10 mouse cellular contexts compared by ENCODE assay signal in genomic region chr6:71981450-71981849, GRCm38 (mm10).
DNase-seq lines count a peak whose midpoint lies in the region; ATAC-seq and TF ChIP-seq lines count a peak whose summit lies in the region.
"Had no signal": no experiment of that assay in that cellular context is flagged by ENCODE, and none has a peak within 500 bp of the region (broad histone marks: within the 10 kb centered on the region; RNA-seq: fewer than 3 reads in every experiment).

No protein-coding gene starts in this region.

- no peak overlapping the region for H3K9ac ChIP-seq in heart, embryonic 14.5 days (ENCODE audit: low read length)
- no peak overlapping the region for H3K9ac ChIP-seq in limb, embryonic 14.5 days (ENCODE audit: low read depth, low read length, severe bottlenecking)
- H3K9ac ChIP-seq in hindbrain, embryonic 11.5 days (ENCODE audit: low read depth, low read length): no peak overlapping the region
- H3K9ac ChIP-seq: limb, embryonic 15.5 days had no signal

- no peak overlapping the region for H3K4me3 ChIP-seq in heart, embryonic 14.5 days (ENCODE audit: control insufficient read depth in 1 of 2, insufficient read depth in 1 of 2, low read depth in 1 of 2, low read length in 2 of 2)
- H3K4me3 ChIP-seq in limb, embryonic 14.5 days (replicated peaks; ENCODE audit: low read length): no peak overlapping the region
- no peak overlapping the region for H3K4me3 ChIP-seq in hindbrain, embryonic 11.5 days (ENCODE audit: low read depth, low read length)
- H3K4me3 ChIP-seq: limb, embryonic 15.5 days had no signal

- no peak for TF ChIP-seq POLR2A in limb, embryonic 14.5 days (IDR thresholded peaks at IDR 0.05; ENCODE audit: borderline replicate concordance, extremely low read depth, insufficient read depth, insufficient read length)

- no peak overlapping the region for H3K4me2 ChIP-seq in heart, embryonic 14.5 days (ENCODE audit: low read length)
- H3K4me2 ChIP-seq in limb, embryonic 14.5 days (replicated peaks; ENCODE audit: low read depth, low read length, severe bottlenecking): no peak overlapping the region
- H3K4me2 ChIP-seq in hindbrain, embryonic 11.5 days (replicated peaks; ENCODE audit: low read depth, low read length): no peak overlapping the region
- H3K4me2 ChIP-seq: limb, embryonic 15.5 days had no signal

- DNase-seq in heart, postnatal 14 days: no peak
- peak; percentile 88 for DNase-seq in right cerebral cortex, adult 18-20 months
- no peak for DNase-seq in right cerebral cortex, postnatal 4 days
- no peak for DNase-seq in limb, embryonic 14.5 days (ENCODE audit: low spot score)
- peak; percentile 86 for DNase-seq in telencephalon, adult 2 months (ENCODE audit: low read depth, low spot score)
- DNase-seq in hindbrain, embryonic 11.5 days (ENCODE audit: low spot score): no peak
- no peak for DNase-seq in yolk sac, embryonic 10.5 days (ENCODE audit: low spot score)
- DNase-seq: cerebellum, postnatal 14 days had no signal

- peaks cover 27% of the 10 kb centered on the region for H3K36me3 ChIP-seq in heart, embryonic 14.5 days (ENCODE audit: control insufficient read depth, insufficient read depth, low read length)
- peaks cover 33% of the 10 kb centered on the region for H3K36me3 ChIP-seq in limb, embryonic 14.5 days (ENCODE audit: control insufficient read depth, insufficient read depth, low read length)
- H3K36me3 ChIP-seq in hindbrain, embryonic 11.5 days (ENCODE audit: control insufficient read depth, insufficient read depth, low read length): 0 out of 2 replicates have a peak, but pooled peaks cover 3% of the 10 kb centered on the region

- no peaks in the 10 kb centered on the region for H3K27me3 ChIP-seq in heart, embryonic 14.5 days (ENCODE audit: control insufficient read depth, insufficient read depth, low read length)
- H3K27me3 ChIP-seq in limb, embryonic 14.5 days (ENCODE audit: control insufficient read depth, insufficient read depth, low read length): no peaks in the 10 kb centered on the region
- H3K27me3 ChIP-seq in hindbrain, embryonic 11.5 days (ENCODE audit: control insufficient read depth, insufficient read depth, low read length): no peaks in the 10 kb centered on the region
- H3K27me3 ChIP-seq: limb, embryonic 15.5 days had no signal

- WGBS in heart, embryonic 14.5 days: 68% methylated on average over 4 of the region's 4 CpGs
- WGBS in limb, embryonic 14.5 days: 67% methylated on average over 4 of the region's 4 CpGs
- WGBS in hindbrain, embryonic 11.5 days: 93% methylated on average over 4 of the region's 4 CpGs

- intact Hi-C loops in heart, postnatal 14 days (cut with DNase I): no loop called here

- H3K27ac ChIP-seq in heart, embryonic 14.5 days (replicated peaks in 1 of 2; ENCODE audit: control insufficient read depth in 1 of 2, insufficient read depth in 1 of 2, low read depth in 2 of 2, low read length in 2 of 2): peak overlapping the region; percentile 46 to 83; a peak in 2 of 4 replicates
- no peak overlapping the region for H3K27ac ChIP-seq in limb, embryonic 14.5 days (replicated peaks; ENCODE audit: low read depth, low read length)
- H3K27ac ChIP-seq in hindbrain, embryonic 11.5 days (ENCODE audit: low read depth, low read length): no peak overlapping the region
- H3K27ac ChIP-seq: limb, embryonic 15.5 days had no signal

- no peak for ATAC-seq in heart, embryonic 14.5 days (ENCODE audit: insufficient number of reproducible peaks, insufficient read depth, low FRiP score, low read depth)
- 0 out of 2 replicates have a peak, but pooled peaks have one; percentile 8 for ATAC-seq in limb, embryonic 14.5 days (ENCODE audit: low FRiP score, low read depth)
- ATAC-seq in hindbrain, embryonic 11.5 days (ENCODE audit: low FRiP score): no peak

- H3K9me3 ChIP-seq in heart, embryonic 14.5 days (ENCODE audit: control insufficient read depth, low read length): no peaks in the 10 kb centered on the region
- no peaks in the 10 kb centered on the region for H3K9me3 ChIP-seq in limb, embryonic 14.5 days (ENCODE audit: control insufficient read depth, low read length)
- H3K9me3 ChIP-seq in hindbrain, embryonic 11.5 days (ENCODE audit: control insufficient read depth, low read length): no peaks in the 10 kb centered on the region
- H3K9me3 ChIP-seq: limb, embryonic 15.5 days had no signal

- peaks cover 29 to 32% of the 10 kb centered on the region in 2 experiments for H3K4me1 ChIP-seq in heart, embryonic 14.5 days (ENCODE audit: control insufficient read depth in 2 of 2, insufficient read depth in 2 of 2, low read length in 2 of 2)
- no peaks in the 10 kb centered on the region for H3K4me1 ChIP-seq in limb, embryonic 14.5 days (ENCODE audit: control insufficient read depth, insufficient read depth, low read length)
- no peaks in the 10 kb centered on the region for H3K4me1 ChIP-seq in hindbrain, embryonic 11.5 days (replicated peaks; ENCODE audit: control insufficient read depth, insufficient read depth, low read length)

Comparison
In these comparisons a context has a peak if more than half of its experiments do, and no peak if none do; other contexts are left out.
1. DNase-seq: peak in right cerebral cortex, adult 18-20 months (single experiment) and telencephalon, adult 2 months (single experiment); none in heart, postnatal 14 days (0 of 2), right cerebral cortex, postnatal 4 days (single experiment), limb, embryonic 14.5 days (single experiment), hindbrain, embryonic 11.5 days (single experiment) and yolk sac, embryonic 10.5 days (single experiment).
2. H3K27ac ChIP-seq: peak in heart, embryonic 14.5 days (2 of 2); none in limb, embryonic 14.5 days (single experiment) and hindbrain, embryonic 11.5 days (single experiment).